Mouse (Mus musculus): ENCODE data around the gene Rbm5. TPM values are rescaled to one million over a fixed set of nuclear protein-coding genes. Genes with fewer than 3 reads are reported as not detected.

Rbm5 gene
- polyA plus RNA-seq (2015; fragmentation: Nextera tagmentation; extraction: Ambion mirVana): 54.4 and 75.5 TPM in 2 replicates

GRCm38 (mm10) chr9:107770374-107771290, at the start of gene Rbm5:
Rbm5 (minus strand) TSS chr9:107770996.

GRCm38 (mm10) chr9:107709697-107710483, 60.9 kb downstream of the Rbm5 start, which contains the start of gene Sema3f:
Sema3f (minus strand) TSS chr9:107710475.

Other genes with a start within 250 kb of the Rbm5 start
- gene Tmem115, start 237.1 kb downstream of the Rbm5 start, polyA plus RNA-seq (2015; fragmentation: Nextera tagmentation; extraction: Ambion mirVana): 43.7 and 54.5 TPM in 2 replicates
- 40.5 and 46.6 TPM in 2 replicates for gene Cyb561d2, start 228.8 kb downstream of the Rbm5 start, polyA plus RNA-seq (2015; fragmentation: Nextera tagmentation; extraction: Ambion mirVana)
- 25.7 and 33.2 TPM in 2 replicates for gene Nprl2, start 228.8 kb downstream of the Rbm5 start, polyA plus RNA-seq (2015; fragmentation: Nextera tagmentation; extraction: Ambion mirVana)
- 0.87 and 0.88 TPM in 2 replicates for gene Zmynd10, start 223.7 kb downstream of the Rbm5 start, polyA plus RNA-seq (2015; fragmentation: Nextera tagmentation; extraction: Ambion mirVana)
- 34.4 and 42.2 TPM in 2 replicates for gene Rassf1, start 219.4 kb downstream of the Rbm5 start, polyA plus RNA-seq (2015; fragmentation: Nextera tagmentation; extraction: Ambion mirVana)
- gene Tusc2, start 207.7 kb downstream of the Rbm5 start, polyA plus RNA-seq (2015; fragmentation: Nextera tagmentation; extraction: Ambion mirVana): 63.2 and 71.2 TPM in 2 replicates
- 46.1 and 48.2 TPM in 2 replicates for gene Hyal2, start 203.1 kb downstream of the Rbm5 start, polyA plus RNA-seq (2015; fragmentation: Nextera tagmentation; extraction: Ambion mirVana)
- gene Hyal1, start 194.1 kb downstream of the Rbm5 start, polyA plus RNA-seq (2015; fragmentation: Nextera tagmentation; extraction: Ambion mirVana): 2.8 and 4.5 TPM in 2 replicates
- 13.4 and 16.0 TPM in 2 replicates for gene Naa80, start 192.1 kb downstream of the Rbm5 start, polyA plus RNA-seq (2015; fragmentation: Nextera tagmentation; extraction: Ambion mirVana)
- 0.85 and 1.5 TPM in 2 replicates for gene Hyal3, start 190.2 kb downstream of the Rbm5 start, polyA plus RNA-seq (2015; fragmentation: Nextera tagmentation; extraction: Ambion mirVana)
- 20.0 and 31.8 TPM in 2 replicates for gene Ifrd2, start 183.4 kb downstream of the Rbm5 start, polyA plus RNA-seq (2015; fragmentation: Nextera tagmentation; extraction: Ambion mirVana)
- gene Sema3b, start 161.8 kb downstream of the Rbm5 start, polyA plus RNA-seq (2015; fragmentation: Nextera tagmentation; extraction: Ambion mirVana): 8.3 and 8.7 TPM in 2 replicates
- gene Gnai2, start 135.6 kb downstream of the Rbm5 start, polyA plus RNA-seq (2015; fragmentation: Nextera tagmentation; extraction: Ambion mirVana): 258 and 304 TPM in 2 replicates
- 5.0 TPM in 2 replicates for gene Slc38a3, start 101.5 kb downstream of the Rbm5 start, polyA plus RNA-seq (2015; fragmentation: Nextera tagmentation; extraction: Ambion mirVana)
- gene Gnat1, start 91.3 kb downstream of the Rbm5 start, polyA plus RNA-seq (2015; fragmentation: Nextera tagmentation; extraction: Ambion mirVana): 0.40 and 1.9 TPM in 2 replicates
- 5.7 and 6.2 TPM in 2 replicates for gene Sema3f, start 60.5 kb downstream of the Rbm5 start, polyA plus RNA-seq (2015; fragmentation: Nextera tagmentation; extraction: Ambion mirVana)
- gene Rbm6, start 102.2 kb upstream of the Rbm5 start, polyA plus RNA-seq (2015; fragmentation: Nextera tagmentation; extraction: Ambion mirVana): 25.9 and 43.6 TPM in 2 replicates
- gene Mon1a, start 117.2 kb upstream of the Rbm5 start, polyA plus RNA-seq (2015; fragmentation: Nextera tagmentation; extraction: Ambion mirVana): 10.5 and 11.8 TPM in 2 replicates
- 5.1 and 5.4 TPM in 2 replicates for gene Mst1r, start 135.9 kb upstream of the Rbm5 start, polyA plus RNA-seq (2015; fragmentation: Nextera tagmentation; extraction: Ambion mirVana)
- gene Actl11, start 157.5 kb upstream of the Rbm5 start, polyA plus RNA-seq (2015; fragmentation: Nextera tagmentation; extraction: Ambion mirVana): not detected in 2 replicates
- 3.1 and 4.4 TPM in 2 replicates for gene Camkv, start 164.7 kb upstream of the Rbm5 start, polyA plus RNA-seq (2015; fragmentation: Nextera tagmentation; extraction: Ambion mirVana)
- gene Traip, start 179.1 kb upstream of the Rbm5 start, polyA plus RNA-seq (2015; fragmentation: Nextera tagmentation; extraction: Ambion mirVana): 10.0 and 11.1 TPM in 2 replicates
- gene Uba7, start 204.5 kb upstream of the Rbm5 start, polyA plus RNA-seq (2015; fragmentation: Nextera tagmentation; extraction: Ambion mirVana): 30.4 and 55.9 TPM in 2 replicates
- gene Gm20661, start 212.1 kb upstream of the Rbm5 start, polyA plus RNA-seq (2015; fragmentation: Nextera tagmentation; extraction: Ambion mirVana): 0.66 and 0.84 TPM in 2 replicates
- 36.0 and 45.0 TPM in 2 replicates for gene Inka1, start 214.9 kb upstream of the Rbm5 start, polyA plus RNA-seq (2015; fragmentation: Nextera tagmentation; extraction: Ambion mirVana)
- gene Cdhr4, start 221.5 kb upstream of the Rbm5 start, polyA plus RNA-seq (2015; fragmentation: Nextera tagmentation; extraction: Ambion mirVana): 1.8 and 2.6 TPM in 2 replicates
- 0.73 TPM in 1 of 2 replicates, not detected in the other for gene Gm20662, start 225.4 kb upstream of the Rbm5 start, polyA plus RNA-seq (2015; fragmentation: Nextera tagmentation; extraction: Ambion mirVana)
- 45.9 and 52.5 TPM in 2 replicates for gene Ip6k1, start 231.5 kb upstream of the Rbm5 start, polyA plus RNA-seq (2015; fragmentation: Nextera tagmentation; extraction: Ambion mirVana)

Data from adrenal gland, postnatal 0 days (tissue).